Mouse (Mus musculus): ENCODE results near the gene 4930507D05Rik.
"Not testable (repeated sequence)": the region's sequence is repeated elsewhere in the genome, so short reads cannot be mapped to it uniquely, and the experiment has no call there.

4930507D05Rik gene

DNA sequence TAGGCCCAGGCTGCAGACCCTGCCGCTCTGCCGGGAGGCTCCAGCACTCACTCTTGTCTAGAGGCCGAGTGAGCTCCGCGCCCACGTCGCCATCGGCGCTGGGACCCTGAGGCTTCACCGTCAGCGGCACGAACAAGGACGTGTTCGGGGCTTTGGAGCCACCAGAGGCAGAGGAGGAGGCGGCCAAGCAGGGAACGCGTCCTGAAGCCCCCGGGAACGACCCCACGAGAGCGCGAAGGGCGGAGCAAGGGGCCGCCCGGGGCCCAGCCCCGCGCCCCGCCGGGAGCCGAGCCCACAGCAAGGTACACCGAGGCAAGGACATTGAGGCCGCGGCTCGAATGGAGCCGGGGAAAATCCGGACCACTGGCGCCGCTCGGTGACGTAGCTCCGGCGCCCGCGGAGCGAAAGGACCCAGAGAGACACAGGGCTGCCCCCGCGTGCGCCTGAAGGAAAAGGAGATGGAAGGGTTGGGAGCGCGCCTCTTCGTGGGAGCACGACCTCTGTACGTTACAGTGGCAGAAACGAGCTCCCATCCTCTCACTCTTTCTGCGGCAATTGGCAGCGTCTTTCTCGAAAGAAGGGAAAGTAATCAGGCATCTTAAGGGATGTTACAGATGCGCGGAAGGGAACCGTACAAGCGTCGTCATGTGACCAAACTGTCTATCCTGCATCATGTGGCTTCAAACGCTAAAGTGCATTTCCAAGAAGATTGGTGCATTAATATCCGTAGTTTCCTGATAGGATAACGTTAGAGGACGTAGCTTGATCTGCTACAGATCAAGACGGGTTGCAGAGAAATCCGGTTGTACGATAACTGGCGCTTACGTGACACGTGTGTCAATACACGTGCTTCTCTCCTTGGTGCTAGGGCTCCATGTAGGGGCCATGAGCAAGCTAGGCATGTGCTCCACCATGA lies at the start of gene 4930507D05Rik, which contains the start of gene Supv3l1:
Gene 4930507D05Rik (plus strand): TSS at position 126 of the 916 bp plus-strand sequence.
Gene Supv3l1 (minus strand): TSS at position 375 of the 916 bp plus-strand sequence.
- DNase-seq = peak; percentile 87

DNA sequence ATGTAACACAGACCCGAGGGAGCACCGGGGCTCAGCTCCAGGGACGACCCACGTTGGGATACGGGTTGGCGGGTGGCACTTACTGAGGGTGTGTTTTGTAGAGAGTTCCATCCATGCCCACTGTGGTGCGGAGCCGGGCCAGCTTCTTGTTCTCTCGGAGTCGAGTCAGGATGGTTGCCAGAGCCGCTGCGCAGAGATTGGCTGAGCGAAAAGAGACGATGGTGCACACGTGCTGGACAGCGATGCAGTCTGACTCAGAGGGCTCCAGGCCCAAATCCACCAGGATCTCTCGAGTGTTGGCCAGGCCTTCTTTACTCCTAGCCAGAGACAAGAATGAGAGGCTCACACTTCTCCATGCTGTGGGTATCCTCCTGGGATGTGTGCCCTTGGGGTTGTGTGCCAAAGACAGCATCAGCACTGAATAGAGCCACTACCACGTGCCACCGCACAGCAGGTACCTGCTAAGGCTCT lies 47.6 kb upstream of the 4930507D05Rik start:
- no peak for DNase-seq

DNA sequence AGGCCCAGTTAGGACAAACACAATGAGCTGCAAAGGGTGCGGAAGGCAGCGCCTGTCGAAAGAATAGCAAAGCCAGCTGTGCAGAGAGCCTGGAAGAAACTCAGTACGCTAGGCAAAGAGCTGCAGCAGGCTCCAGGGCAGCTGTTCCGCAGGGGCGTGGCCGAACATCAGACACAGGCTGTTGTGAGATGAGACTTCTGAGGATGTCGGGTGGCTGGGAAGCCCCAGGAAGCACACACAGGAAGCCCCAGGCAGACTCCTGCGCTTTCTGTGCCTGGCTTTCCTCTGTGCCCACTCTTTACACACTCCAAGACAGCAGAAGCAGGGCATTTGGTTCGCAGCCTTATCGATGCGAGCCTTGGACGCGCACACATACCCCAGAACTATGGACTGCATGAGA lies 44.4 kb upstream of the 4930507D05Rik start:
- DNase-seq = peak; percentile 19

DNA sequence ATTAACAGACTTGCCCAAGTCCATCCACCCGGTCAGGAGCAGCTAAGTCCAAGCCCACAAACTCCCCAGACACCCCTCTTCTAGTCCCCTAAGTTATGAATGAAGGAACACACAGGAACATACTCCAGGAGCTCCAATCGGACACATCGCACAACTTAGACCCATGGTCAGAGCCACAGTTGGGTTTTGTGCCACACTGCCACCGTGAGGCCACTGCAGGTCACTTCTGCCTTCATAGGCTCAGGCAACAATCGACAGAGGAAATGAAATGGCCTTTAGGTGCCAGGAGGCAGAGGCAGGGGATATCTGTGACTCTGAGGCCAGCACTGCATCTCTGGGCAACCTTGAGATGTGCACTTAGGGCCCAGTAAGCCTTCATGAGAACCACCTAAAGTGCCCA lies 38.3 kb upstream of the 4930507D05Rik start:
- peak; percentile 63 for DNase-seq

DNA sequence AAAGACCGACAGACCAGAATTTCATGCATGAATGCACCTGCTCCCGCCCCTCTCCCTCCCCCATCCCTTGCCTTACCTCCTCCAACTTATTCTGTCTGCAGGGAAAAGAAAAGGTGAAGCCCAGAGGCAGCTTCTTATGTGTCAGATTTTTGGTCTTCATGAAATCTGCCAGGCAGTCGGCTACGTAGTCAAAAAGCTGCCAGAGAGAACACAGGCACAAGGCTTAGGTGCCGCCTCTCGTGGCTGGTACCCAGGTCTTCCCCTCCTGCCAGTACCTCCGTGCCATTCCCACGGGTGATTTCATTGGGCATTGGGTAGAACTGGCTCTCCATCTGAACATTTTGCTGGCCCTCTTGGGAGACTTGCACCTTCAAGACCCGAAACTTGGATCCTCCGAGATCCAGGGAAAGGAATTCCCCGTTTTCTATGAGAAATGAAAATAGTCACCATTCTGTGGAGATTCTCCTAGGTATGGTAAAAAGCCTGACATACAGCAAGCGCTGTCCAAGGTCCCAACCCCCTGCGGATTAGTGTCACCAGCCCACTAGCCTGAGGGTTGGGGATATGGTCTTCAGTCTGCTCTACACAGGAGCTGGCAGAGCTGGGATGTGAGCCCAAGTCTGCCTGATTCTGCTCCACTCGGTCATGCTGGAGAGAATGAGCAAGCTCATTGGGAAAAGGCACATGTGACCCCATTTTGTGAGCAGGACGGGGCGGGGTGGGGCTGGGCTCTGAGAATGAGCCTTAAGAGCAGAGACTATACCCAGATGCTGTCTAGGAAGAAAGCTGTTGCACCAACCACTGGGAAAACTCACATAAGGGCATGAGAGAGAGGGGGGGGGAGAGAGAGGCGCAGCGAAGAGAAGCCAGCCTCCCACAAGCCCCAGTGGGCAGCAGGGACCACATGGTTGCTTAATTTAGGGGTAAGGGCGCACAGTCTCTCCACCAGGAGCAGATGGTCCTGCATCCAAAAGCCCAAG lies 37.6 kb upstream of the 4930507D05Rik start:
- no peak for DNase-seq

DNA sequence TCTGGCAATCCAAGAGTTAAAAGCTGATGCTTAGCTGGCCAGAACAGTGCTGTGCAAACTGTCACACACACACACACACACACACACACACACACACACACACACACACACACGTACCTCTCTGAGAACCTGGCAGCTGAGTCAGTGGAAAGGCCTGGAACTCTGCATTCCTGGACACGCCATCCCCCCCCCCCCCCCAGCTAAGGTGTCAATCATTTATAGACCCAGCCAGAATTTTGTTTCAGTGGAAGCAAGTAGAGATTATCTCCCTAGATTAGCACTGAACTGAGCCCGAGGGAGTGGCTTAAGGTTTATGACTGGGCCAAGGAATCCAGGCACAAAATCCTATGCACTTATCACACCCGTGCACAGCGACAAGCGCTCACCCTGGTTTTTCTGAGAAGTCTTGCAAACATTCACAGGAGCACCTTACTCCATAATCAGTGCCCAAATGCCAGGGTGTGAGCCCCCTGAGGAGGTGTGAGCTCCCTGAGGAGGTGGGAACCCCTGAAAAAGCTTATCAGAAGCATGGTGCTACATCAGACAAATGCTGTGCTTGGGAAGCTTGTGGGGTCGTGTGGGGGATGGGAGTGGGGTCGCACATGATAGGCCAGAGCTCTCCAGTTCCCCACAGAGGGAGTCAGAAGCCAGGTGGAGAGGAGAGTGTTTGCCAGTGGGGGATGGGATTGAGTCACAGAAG lies 36.2 kb upstream of the 4930507D05Rik start:
- DNase-seq = no peak

DNA sequence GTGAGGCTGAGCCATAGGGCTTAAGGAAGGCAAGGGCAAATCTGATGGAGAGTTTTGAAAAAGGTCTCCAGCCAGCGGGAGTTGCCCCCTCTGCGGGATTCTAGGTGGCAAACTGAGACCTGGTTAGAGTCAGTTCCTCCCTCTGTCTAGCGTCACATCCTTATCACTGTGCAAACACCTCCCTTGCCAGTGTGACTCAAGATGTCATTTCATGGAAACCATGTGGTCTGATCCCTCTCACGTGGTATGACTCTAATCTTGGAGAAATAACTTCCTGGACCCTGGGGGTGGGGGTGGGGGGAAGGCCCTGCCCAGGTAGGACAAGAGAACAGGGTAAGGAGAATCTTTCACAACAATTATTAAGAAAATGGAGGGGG lies 35.7 kb upstream of the 4930507D05Rik start:
- no peak for DNase-seq

DNA sequence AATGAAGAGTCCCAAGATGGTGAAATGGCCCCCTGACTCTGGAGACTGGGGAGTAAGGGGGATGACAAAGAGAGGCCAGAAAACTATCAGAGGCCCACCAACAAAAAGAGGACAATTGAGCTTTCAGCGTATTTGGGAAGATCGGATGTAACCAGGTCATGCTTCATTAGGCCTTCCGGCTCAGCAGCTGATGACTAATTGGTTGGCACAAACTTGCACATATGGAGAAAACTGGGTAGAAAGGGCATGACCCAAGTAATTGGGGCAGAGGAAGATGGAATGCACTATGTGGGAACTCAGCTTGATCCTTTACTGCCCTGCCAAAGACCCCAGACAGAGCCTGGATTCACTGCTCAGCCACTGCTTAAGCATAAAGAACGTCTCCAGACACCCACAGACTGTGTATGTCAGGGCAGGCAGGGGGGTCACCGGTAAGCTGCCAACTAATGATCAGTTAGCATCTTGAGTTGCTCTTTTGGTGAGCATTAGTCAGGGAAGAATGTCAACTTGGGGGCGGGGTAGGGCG lies 30.4 kb upstream of the 4930507D05Rik start:
- no peak for DNase-seq

DNA sequence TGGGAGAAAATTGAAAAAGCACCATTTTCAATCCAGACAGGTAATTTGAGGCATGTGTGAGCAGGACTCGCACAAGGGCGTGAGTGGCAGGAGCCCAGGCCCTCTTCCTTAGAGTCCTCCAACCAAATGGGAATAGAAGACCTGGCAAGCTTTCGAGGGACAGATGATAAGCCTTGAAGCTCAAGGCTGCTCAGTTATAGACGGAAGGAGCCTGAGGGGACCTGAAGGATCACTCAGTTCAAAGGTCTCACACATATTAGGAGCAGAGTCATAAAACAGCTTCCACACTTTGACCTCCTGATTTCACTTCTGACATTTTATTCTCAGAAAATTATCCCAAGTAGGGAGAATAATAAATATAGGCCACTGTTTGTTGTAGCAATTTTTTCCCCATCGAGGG lies 29.9 kb upstream of the 4930507D05Rik start:
- DNase-seq = no peak

DNA sequence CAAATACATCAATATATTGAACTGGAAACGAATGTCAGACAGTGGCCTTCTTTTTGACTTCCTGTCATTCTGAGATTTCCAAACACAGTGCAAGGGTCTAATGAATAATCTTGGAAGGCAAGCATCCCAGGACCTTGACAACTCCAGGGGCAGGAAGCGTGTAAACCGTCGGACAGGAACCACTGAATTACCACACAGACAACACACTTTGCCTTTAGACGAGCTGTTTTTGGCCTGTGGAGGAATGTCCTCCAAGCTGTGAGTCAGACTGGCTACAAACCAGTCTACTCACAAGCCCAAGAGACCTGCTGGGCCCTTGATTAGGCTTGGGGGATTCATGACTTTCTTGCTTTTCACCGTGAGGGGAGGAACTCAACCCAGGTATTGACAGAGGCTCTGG lies 28.9 kb upstream of the 4930507D05Rik start:
- DNase-seq = no peak

DNA sequence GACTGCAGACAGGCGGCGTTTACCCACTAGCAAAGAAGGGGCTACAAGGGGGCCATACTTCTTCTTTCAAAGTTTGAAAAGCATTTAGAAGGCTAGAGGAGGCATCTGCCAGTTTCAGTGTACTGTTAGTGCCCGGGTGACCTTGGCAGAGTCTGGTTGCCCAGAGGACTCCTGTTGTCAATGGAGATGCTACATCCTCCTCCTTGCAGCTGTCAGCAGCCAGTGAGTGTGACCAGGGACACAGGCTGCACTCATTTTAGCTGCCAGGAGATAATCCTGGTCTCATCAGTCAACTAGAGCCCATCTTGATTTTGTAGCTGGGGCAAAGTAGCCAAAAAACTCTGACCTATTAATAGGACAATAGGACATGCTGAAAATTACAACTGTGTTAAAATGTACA lies 28.2 kb upstream of the 4930507D05Rik start:
- DNase-seq = no peak

DNA sequence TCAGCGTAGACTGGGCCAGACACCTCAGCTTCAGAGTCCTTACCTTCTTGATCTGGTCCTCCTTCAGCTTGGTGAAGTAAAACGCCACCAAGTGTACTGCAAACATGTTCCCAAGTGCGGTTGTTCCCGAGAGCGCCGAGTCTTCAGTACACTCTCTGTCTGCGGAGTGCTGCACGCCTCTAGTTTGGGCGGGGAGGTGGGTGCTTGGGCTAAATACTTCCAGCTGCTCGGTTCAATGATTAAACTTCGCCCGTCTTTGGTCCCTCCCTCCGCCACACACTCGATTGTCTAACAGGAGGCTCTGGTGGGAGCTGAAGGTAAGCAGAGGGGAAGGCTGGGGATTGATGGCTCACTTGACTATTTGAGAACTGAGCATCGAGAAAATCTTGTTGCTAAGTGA lies 27.0 kb upstream of the 4930507D05Rik start, which contains the start of gene Hkdc1:
Gene Hkdc1 (minus strand): TSS at position 237 of the 400 bp plus-strand sequence.
- DNase-seq = peak; percentile 28

DNA sequence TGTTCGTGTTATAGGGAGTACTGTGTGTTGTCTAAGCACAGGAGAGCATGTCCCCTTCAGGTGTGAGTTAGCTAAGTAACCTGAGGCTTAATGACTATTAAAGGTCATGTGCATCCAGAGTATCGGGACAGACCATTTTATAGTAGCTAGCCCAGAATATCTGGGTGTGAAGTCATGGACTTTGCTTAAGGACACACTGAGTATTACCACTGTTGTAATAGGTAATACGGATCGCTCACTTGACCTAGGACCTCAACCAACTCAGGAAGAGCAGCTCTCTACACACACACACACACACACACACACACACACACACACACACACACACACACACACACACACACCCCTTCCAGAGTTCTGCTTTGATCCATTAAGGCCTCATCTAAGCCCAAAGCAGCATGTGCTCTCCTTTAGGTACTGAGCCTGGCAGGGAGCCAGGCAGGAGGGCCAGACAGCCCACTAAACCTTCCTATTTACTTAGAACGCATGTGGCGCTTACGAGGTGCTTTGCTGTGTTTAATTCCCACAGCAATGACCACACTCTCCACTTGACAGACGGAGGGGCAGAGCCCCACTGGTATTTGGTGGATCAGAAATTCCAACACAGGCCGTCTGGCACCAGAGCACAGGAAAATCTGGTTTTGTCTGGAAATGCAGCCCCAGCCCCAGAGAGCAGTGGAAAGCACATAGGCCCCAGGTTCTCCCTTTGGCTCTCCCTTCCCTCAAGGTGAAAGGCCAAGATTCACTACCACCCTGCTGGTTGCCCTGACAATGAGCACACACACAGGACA lies 24.0 kb upstream of the 4930507D05Rik start:
- DNase-seq = no peak

DNA sequence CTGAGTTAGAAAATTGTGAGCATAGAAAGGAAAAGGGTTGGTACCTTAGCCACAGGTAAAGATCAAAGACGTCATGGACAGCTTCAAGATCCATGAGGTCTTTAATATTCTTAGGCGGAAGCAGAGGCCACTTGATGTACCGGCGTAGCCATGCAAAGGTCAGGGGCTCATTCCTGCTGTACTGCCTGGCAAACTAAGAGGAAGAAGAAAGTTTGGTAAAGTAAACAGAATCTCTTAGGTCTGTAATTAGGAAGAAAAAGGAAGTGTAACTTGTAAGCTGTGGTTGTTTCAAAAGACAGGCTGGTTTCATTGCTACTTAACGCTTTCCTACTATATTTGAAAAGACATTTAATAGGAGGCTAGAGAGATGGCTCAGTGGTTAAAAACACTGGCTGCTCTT lies 18.9 kb upstream of the 4930507D05Rik start:
- no peak for DNase-seq

DNA sequence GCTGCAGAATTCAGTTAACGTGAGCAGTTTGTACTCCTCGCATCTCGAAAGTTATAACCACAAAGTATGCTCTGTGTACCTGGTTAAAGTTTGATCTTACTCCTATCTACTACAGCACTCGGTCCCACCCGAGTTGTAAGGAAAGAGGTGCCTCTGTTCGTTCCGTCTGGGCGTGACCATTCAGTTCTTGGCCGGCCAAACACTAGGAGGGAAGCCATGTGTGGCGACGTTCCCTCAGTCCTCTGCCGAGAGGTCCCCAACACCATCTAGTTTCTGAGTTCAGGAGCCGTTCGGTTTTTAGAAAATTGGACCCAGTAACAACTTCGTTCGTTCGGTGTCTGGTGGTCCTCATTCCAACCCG lies 971 bp downstream of the 4930507D05Rik start:
- DNase-seq = peak; percentile 17

DNA sequence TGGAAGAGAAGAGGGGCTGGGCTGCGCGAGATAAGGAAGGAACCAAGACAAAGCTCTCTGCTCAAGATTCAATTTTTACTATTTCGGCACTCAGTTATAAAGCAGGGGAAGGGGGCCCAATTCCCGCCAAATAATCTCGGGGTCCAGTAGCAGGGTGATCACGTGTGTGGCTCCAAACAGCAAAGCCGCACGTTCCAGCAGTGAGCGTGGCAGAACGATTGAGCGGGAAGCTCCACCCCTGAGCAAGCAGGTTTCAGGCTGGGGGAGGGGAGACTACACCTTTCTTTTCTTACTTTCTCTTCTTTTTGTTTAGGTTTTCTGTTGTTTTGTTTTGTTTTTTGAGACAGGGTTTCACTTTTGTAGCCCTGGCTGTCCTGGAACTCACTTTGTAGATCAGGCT lies 2.7 kb downstream of the 4930507D05Rik start:
- not testable (repeated sequence) for DNase-seq

DNA sequence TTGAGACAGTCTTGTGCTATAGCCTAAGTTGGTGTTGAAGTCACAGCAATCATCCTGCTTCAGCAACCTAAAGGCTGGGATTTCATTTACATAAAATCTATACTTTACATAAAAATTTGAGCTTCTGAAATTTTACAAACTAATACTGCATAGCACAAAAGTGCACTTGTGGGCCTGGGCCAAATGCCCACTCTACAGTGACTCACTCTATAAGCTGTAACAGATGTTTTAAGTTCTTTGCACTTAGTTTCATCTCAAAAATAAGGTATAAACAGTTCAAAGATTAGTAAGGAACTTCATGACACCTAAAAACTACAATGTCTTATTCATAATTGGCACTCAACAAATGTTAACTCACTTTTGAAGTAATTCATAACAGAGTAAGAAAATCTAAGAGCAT lies 12.0 kb downstream of the 4930507D05Rik start:
- DNase-seq = no peak

DNA sequence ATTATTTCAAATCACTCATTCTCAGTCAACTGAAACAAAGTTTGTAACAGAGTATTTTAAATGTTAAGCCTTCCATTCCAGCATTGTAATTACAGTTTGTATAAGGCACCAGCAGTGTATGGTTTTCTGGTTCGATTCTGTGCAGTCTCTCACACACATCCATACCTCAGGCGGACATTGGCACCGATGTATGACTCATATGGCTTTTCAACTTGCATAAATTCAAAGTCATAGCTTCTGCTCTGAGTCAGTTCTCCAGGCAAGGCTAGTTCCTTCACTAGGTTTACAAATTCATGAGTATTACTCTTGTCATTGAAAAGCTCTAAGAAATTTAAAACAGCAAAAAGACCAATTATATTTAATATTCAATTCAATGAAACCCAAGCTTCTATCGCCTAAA lies 20.4 kb downstream of the 4930507D05Rik start:
- no peak for DNase-seq

DNA sequence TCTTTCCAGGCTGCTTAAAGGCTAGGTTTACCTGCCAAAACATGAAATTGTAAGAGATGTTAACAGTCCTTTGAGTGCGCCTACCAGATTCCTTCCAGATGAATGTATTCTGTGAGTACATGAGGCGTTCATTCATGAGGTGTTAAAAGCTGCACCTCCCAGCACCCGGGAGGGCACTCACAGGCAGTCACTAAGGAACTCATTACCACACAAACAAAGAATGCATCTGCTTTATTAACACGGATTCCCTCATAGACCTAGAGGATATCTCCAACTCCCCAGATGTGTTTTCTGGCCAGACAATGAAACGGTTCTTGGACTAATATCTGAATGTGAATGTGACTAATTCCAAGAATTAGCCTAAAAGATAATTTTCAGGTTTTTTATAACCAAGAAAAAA lies 21.8 kb downstream of the 4930507D05Rik start:
- no peak for DNase-seq

DNA sequence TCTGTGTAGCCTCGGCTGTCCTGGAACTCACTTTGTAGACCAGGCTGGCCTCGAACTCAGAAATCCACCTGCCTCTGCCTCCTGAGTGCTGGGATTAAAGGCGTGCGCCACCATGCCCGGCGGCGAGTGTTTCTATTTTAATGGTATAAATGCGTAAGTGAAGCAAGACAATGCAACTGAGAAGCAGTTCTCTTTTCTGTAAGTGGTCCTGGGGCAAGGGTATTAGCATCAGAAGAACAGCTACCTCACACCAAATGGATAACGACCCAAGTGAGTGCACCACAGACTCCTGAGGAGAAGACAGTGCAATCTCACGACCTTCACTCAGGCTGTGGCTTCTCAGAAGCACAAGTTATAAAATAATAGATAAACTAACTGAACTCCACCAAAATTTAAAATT lies 25.7 kb downstream of the 4930507D05Rik start:
- no peak for DNase-seq

DNA sequence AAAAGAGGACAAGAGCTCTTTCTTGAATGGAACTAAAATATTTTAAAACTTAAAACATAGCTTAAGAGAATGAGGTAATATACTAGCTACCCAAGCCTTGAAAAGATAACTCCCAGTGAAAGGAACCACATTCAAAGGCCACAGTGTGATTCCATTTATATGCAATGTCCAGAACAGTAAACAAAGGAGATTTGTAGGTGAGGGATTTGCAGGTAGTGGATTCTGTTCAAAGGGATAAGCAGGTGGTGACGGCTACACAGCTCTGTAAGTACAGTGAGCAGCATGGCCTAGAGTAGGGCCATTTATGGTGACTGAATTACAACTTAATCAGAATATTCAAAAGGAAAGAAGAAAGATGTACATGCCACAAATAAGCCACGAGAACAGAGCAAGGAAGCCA lies 27.7 kb downstream of the 4930507D05Rik start:
- DNase-seq = no peak
